Mouse (Mus musculus) left cerebral cortex, postnatal 4 days (tissue): ENCODE measurements around the gene Trp53rka. TPM values are rescaled to one million over a fixed set of nuclear protein-coding genes. Genes with fewer than 3 reads are reported as not detected.
"Not testable (repeated sequence)": the region's sequence is repeated elsewhere in the genome, so short reads cannot be mapped to it uniquely, and the experiment has no call there.

Source experiments
- DNase-seq: peaks from one replicate; pipeline ENCODE4 v3.0.0-alpha.2; 2022
- intact Hi-C: fragments of 180-260 bp; cut with DNase I; formaldehyde crosslinking; loops from one replicate; pipeline ENCODE4 v1.15.1; 2025
- total RNA-seq, 2 experiments: library from RNA; stranded (reverse); gene quantifications; 2 replicates each; pipeline ENCODE4 v1.2.3; 2021

The Trp53rka gene
- total RNA-seq, result 10 to 100 TPM; 22.4 to 24.6 TPM

GRCm38 (mm10) chr2:165492648-165493553 lies at the start of gene Trp53rka:
TSS of gene Trp53rka (minus strand) at chr2:165493324.
- peak; percentile 77 for DNase-seq
- intact Hi-C loops, result no loop called here

- DNase-seq, result no peak
- intact Hi-C loops, result no loop called here
These were observed 47.9 kb upstream of the Trp53rka start for GRCm38 (mm10) chr2:165540975-165541374.

- no peak for DNase-seq
- intact Hi-C loops, result no loop called here
These were observed 40.7 kb upstream of the Trp53rka start for GRCm38 (mm10) chr2:165533789-165534188.

- DNase-seq, result peak; percentile 64
- intact Hi-C loops, result loop anchor here (5.0 to 10.0 kb wide), 3 partner anchors 223 to 516 kb away; no protein-coding TSS in a partner anchor
These were observed 36.0 kb upstream of the Trp53rka start for GRCm38 (mm10) chr2:165529106-165529505.

- peak; percentile 26 for DNase-seq
- intact Hi-C loops, result loop anchor here (5.0 to 10.0 kb wide), 3 partner anchors 227 to 519 kb away; no protein-coding TSS in a partner anchor
These were observed 32.5 kb upstream of the Trp53rka start for GRCm38 (mm10) chr2:165525609-165526008.

- intact Hi-C loops, result no loop called here
- DNase-seq, result no peak
These were observed 22.1 kb upstream of the Trp53rka start for GRCm38 (mm10) chr2:165515178-165515728.

GRCm38 (mm10) chr2:165512870-165513600 lies 19.9 kb upstream of the Trp53rka start:
- intact Hi-C loops, result no loop called here
- peak; percentile 74 for DNase-seq

GRCm38 (mm10) chr2:165512426-165512825 lies 19.3 kb upstream of the Trp53rka start:
- intact Hi-C loops, result no loop called here
- no peak for DNase-seq

- DNase-seq, intact Hi-C loops: not testable (repeated sequence)
These were observed 18.4 kb upstream of the Trp53rka start for GRCm38 (mm10) chr2:165511530-165511929.

- DNase-seq, intact Hi-C loops: not testable (repeated sequence)
These were observed 17.9 kb upstream of the Trp53rka start for GRCm38 (mm10) chr2:165510914-165511458.

- no peak for DNase-seq
- intact Hi-C loops, result no loop called here
These were observed 17.3 kb upstream of the Trp53rka start for GRCm38 (mm10) chr2:165510466-165510865.

- no peak for DNase-seq
- intact Hi-C loops, result no loop called here
These were observed 16.6 kb upstream of the Trp53rka start for GRCm38 (mm10) chr2:165509686-165510085.

- intact Hi-C loops, result no loop called here
- DNase-seq, result peak; percentile 79
These were observed 10.4 kb upstream of the Trp53rka start, which contains the start of gene Slc2a10 for GRCm38 (mm10) chr2:165503259-165504203. TSS of gene Slc2a10 (plus strand) at chr2:165503787.

- intact Hi-C loops, result no loop called here
These were observed 5.7 kb upstream of the Trp53rka start for GRCm38 (mm10) chr2:165498816-165499215.

GRCm38 (mm10) chr2:165497706-165498275 lies 4.7 kb upstream of the Trp53rka start:
- no peak for DNase-seq
- intact Hi-C loops, result no loop called here

More at GRCm38 (mm10) chr2:165498816-165499215, 5.7 kb upstream of the Trp53rka start:
- DNase-seq, result no peak

- DNase-seq, result peak; percentile 56
These were observed 3.1 kb upstream of the Trp53rka start for GRCm38 (mm10) chr2:165496251-165496650.

GRCm38 (mm10) chr2:165494495-165494894 lies 1.4 kb upstream of the Trp53rka start:
- intact Hi-C loops, result no loop called here
- no peak for DNase-seq

More at GRCm38 (mm10) chr2:165496251-165496650, 3.1 kb upstream of the Trp53rka start:
- intact Hi-C loops, result no loop called here

- intact Hi-C loops, result no loop called here
- DNase-seq, result peak; percentile 35
These were observed 575 bp upstream of the Trp53rka start for GRCm38 (mm10) chr2:165493587-165494210.
